Mouse (Mus musculus) c-Kit-negative CD71-positive TER-119-positive erythroid progenitor cells, embryonic 14.5 days (primary cell): ENCODE results near the gene Tmem56.

Experiments used
- DNase-seq: peaks from one replicate; pipeline ENCODE4 v3.0.0-alpha.2; 2013; ENCODE audit warnings: low read depth, low spot score

Tmem56 gene

DNA sequence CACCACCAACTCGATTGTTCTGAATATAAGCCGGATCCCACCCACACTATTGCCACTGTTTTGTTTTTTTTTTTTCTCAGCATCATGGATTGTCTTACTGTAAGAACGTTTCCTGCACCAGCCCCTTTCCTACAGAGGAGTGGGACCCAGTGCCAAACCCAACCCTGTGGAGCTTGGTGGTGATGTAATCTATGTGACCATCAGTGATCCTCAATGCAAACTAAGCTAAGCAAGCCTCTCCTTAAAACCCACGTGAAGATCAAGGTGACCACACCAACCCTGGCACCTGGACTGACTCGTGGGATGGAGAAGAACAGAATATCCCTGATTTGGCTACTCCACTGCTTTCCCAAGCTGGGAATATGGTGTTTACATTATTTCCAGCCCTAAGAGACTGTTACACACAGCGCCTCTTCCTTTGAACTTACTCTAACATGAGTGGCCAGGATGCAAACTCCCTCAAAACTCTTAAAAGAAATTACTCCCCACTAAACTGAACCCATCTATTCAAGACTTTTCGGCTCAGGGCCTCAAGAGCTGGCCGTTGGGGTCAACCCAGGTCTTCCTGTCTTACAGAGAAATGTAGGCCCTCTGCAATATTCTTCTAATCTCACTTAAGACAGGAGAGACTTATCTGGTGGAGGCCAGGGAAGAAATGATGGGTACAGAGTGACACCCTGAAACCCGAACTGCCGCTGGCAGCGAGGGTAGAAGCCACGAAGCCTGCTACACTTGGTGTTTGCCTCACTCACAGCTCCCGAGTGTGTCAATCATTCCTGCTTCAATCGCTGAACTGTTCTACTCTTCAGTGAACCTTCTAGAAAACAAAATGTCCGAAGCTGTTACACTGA, 113.6 kb downstream of the Tmem56 start:
- no peak for DNase-seq

DNA sequence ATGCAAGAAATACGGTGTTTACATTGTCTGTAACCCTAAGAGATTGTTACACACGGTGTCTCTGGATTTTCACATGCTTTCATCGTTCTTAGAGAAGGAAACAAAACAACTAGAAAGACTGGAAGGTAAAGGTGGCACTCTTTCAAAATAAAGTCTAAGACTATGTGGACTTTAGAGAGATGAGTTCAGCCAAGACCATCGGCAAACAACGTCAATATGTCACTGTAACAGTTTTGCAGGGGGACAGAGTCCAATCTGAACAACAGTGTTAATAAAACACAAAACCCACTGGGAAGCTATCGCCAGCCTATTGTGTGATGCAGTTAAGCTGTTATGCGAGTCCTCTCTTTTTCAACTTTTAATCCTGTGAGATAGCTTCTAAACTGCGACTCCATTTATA, 114.3 kb downstream of the Tmem56 start:
- DNase-seq = no peak

DNA sequence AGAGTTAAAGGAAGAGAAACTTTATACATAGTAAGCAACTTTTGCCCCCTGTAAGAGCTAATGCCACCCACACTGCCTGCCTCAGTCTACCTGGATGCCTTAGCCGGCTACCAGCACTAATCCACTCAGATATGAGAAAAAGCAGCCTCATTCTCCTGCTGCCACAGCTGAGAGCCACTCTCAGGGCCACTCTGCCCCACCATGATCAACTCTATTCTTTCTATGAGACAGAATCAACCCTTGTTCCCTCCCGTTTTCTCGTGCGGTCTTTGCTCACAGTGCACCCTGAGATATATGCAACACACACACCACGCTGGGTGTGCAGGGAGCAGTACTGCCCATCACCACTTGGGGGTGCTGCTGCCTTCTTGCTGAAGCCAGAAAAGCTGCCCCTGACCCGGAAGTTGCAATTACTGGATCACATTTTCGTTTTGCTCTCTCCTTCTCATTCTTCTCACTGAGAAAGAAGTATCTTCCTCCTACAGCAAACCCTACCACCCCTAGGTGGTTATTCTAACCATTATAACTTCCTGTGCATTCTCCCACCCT, 119.6 kb downstream of the Tmem56 start:
- no peak for DNase-seq

DNA sequence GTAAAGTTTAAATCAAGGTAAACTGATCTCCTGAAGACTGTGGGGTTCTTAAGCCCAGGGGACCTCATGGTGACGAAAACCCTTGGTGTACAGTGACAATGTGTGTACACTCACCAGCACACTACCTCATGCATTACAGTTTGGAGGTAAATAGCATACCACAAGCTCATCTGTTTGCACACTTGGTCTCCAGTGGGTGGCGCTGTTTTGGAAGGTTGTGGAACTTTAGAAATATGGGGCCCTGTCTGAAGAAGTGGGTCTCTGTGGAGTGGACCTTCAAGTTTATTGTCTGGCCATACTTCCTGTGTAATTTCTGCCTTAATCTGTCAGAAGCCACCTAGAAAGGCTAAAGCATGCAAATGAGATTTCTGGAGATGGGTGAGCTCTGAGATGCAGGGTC, 121.2 kb downstream of the Tmem56 start:
- no peak for DNase-seq

DNA sequence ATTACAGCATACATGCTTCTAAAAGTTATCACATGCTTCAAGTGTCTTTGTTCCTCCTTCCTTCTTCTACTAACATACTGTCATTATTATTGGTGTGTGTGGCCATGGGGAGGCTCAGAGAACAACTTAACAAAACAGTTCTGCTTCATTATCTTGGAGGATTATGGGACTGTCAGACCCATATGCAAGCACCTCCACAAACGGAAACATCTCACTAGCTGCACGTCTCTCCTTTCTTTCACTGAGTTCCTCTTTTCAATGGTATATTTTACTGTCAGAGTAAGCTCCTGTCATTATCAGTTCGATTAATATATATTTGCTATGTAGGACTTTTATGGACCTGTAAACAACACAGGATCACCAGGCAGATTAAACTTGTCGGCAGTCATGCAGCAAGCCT, 122.5 kb downstream of the Tmem56 start:
- DNase-seq = no peak

DNA sequence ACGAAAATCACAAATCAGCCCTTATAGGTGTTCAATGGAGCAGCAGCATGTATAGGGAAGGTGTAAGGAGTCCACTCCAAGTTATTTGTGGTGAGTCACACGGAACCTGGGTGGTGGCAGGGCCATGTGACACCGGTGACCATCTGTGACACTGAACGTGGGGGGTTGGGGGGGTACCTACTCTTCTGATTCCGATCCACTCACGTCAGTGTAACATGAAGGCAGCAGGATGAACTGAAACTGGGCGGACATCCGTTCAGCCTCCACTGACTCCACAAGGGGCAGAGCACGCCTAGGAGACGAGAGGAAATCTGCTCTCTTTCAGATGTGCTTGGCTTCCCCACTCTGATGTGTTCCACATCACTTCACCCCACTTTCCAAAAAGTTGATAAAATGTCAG, 123.3 kb downstream of the Tmem56 start:
- DNase-seq = no peak

DNA sequence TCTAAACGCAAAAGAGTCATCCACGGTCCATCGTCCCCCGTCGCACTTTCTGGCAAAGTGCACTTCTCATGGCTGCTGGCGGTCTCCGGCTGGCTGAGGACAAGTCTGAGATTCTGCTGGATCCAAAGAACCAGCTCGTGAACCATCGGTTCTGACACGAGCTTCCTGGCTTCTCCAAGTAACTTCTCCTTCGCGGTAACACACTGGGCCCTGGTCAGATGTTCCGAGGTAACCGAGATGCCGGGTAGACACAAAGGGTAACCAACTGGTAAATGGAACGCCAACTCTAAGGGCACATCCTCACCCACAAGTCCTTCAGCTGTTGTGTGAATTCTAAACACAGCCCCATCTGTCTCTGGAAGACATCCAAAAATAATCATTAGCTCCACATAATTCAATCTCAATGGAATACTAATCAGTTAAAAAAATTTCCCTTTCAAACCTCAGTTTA, 124.0 kb downstream of the Tmem56 start:
- no peak for DNase-seq

DNA sequence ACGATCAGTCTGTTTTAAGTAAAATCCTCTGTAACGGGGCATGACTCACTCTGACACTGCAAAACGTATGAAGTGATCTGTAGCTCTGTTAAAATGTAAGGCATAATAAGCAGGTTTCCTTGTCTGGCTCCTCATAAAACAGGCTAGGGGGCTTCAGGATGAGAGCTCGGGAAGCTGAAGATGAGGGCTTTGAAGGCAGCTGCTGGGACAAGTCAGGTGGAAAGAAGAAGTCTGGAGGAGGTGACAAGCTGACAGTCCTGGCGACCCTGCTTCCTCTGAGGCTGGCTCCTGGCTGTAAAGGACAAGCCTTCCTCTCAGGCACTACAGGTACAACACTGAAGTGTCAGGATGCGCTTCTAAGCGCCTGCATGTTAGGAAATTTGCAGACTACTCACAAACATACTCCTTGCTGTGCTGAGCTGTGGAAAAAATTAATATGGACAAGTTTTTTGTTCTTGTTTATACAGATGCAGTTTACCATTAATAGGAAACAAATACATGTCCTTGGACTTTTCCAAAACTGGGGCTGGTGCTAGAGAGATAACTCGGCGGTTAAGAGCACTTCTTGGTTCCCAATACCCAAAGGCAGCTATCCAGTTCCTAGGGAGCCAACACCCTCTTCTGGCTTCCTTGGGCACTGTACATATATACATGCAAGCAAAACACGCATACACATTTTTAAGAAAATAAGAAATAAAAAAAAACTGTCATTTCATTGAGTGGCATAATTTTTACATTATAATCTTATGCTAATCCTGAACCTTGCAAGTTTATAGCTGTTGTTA, 125.2 kb downstream of the Tmem56 start:
- DNase-seq = no peak

DNA sequence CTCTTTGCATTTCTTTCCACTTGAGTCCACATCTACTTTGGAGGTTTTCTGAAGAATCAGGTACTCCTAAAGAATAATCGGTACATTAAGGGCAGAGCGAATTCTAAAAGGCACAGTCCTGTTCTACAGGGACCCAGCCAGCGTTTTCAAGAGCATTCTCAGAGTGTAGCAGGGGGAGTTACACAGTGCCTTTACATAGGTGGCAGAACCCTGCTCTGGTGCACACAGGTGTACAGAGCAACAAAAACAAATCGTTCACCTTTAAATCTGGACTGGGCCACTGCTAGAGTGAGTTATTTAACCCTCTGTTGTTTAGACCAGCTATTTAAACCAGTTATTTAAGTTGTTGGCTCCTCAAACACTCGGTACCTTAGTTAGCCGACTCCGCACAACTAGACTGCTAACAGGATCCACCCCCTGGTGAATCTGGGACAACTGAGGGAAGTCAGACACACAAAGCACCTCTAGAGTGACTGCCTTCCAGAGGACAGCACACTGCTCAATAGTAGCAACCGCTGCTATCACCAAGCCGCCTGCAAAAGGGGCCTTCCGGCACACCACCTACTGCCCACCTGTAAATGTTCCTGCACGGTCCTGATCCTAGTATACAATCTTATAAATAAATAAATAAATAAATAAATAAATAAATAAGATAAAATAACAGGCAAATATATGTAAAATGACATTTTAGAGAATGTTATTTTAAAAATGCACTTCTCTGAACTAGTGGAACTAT, 126.3 kb downstream of the Tmem56 start:
- DNase-seq = no peak

DNA sequence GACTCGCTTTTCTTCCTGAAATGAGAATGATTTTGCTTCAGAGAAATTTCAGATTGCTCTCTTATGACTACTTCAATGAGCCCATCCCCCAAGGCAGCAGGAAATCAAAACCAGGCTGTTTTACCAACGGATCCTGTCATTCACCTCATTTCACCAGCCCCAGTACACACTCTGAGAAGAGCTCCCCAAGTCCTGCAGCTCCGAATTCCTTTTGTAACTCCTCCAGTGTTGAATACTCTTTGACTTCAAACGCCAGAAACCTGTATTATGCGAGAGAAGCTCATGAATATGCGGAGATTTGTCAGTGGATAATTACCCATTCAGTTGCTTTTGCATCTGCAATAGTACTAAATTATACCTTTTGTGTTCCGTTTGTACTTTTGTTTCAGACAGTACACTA, 126.9 kb downstream of the Tmem56 start:
- DNase-seq = no peak
